Mouse (Mus musculus) left cerebral cortex, postnatal 25 days (tissue): Measurements from ENCODE around the gene Ddx6. TPM values are rescaled to one million over a fixed set of nuclear protein-coding genes. Genes with fewer than 3 reads are reported as not detected.
A peak's percentile ranks its signal among the peaks of the same experiment; 100 is the strongest.
"Not testable (repeated sequence)": the region's sequence is repeated elsewhere in the genome, so short reads cannot be mapped to it uniquely, and the experiment has no call there.

Experiments used
- DNase-seq, 2 experiments: peaks; one replicate each; pipeline ENCODE4 v3.0.0; 2022; ENCODE audit warnings: low spot score in 2 of 2, mixed read lengths in 1 of 2
- intact Hi-C: fragments of 180-260 bp; cut with DNase I; formaldehyde crosslinking; loops from one replicate; pipeline ENCODE4 v1.15.1; 2025
- total RNA-seq, 2 experiments: library from RNA; stranded (reverse); gene quantifications; 2 replicates each; pipeline ENCODE4 v1.2.3; 2021

Gene Ddx6
- total RNA-seq, 2 experiments from 2014 or later: 131 to 134 TPM

GRCm38 (mm10) chr9:44637551-44638169 lies 33.0 kb downstream of the Ddx6 start:
- DNase-seq: peak in 1 of 2 experiments; percentile 14
- intact Hi-C loops: loop anchor here (10.0 kb wide), 1 partner anchor 297 kb away; no protein-coding TSS in a partner anchor

GRCm38 (mm10) chr9:44638726-44639125 lies 34.0 kb downstream of the Ddx6 start:
- DNase-seq: not testable (repeated sequence)
- intact Hi-C loops: loop anchor here (10.0 kb wide), 1 partner anchor 296 kb away; no protein-coding TSS in a partner anchor

- intact Hi-C loops, DNase-seq: not testable (repeated sequence)
These were observed 35.3 kb downstream of the Ddx6 start for GRCm38 (mm10) chr9:44640028-44640427.

GRCm38 (mm10) chr9:44640646-44641357 lies 36.1 kb downstream of the Ddx6 start:
- DNase-seq: no peak
- intact Hi-C loops: no loop called here

- no peak for DNase-seq
- intact Hi-C loops: no loop called here
These were observed 36.9 kb downstream of the Ddx6 start for GRCm38 (mm10) chr9:44641616-44642015.

- intact Hi-C loops: no loop called here
- DNase-seq: no peak
These were observed 38.4 kb downstream of the Ddx6 start for GRCm38 (mm10) chr9:44643103-44643502.

- DNase-seq: no peak
- intact Hi-C loops: no loop called here
These were observed 39.5 kb downstream of the Ddx6 start for GRCm38 (mm10) chr9:44644186-44644585.

GRCm38 (mm10) chr9:44645481-44645880 lies 40.8 kb downstream of the Ddx6 start:
- no peak for DNase-seq
- intact Hi-C loops: no loop called here

GRCm38 (mm10) chr9:44645924-44646323 lies 41.2 kb downstream of the Ddx6 start:
- intact Hi-C loops: no loop called here
- DNase-seq: no peak

GRCm38 (mm10) chr9:44646366-44646765 lies 41.7 kb downstream of the Ddx6 start:
- no peak for DNase-seq
- intact Hi-C loops: no loop called here

GRCm38 (mm10) chr9:44647026-44647425 lies 42.3 kb downstream of the Ddx6 start:
- DNase-seq: no peak
- intact Hi-C loops: no loop called here

- intact Hi-C loops: no loop called here
- DNase-seq: no peak
These were observed 43.0 kb downstream of the Ddx6 start for GRCm38 (mm10) chr9:44647656-44648055.

- no peak for DNase-seq
- intact Hi-C loops: no loop called here
These were observed 44.2 kb downstream of the Ddx6 start for GRCm38 (mm10) chr9:44648881-44649281.

GRCm38 (mm10) chr9:44652027-44652426 lies 47.3 kb downstream of the Ddx6 start:
- intact Hi-C loops: loop anchor here (1.0 to 10.0 kb wide), 2 partner anchors 198 to 493 kb away; partner anchors contain the start of gene Upk2
- peak; percentile 49 to 54 for DNase-seq

GRCm38 (mm10) chr9:44653896-44654295 lies 49.2 kb downstream of the Ddx6 start:
- DNase-seq: no peak
- intact Hi-C loops: loop anchor here (2.0 to 10.0 kb wide), 2 partner anchors 81 to 491 kb away; partner anchors contain the start of gene Phldb1

- DNase-seq: peak; percentile 64 to 73
- intact Hi-C loops: loop anchor here (1.0 to 10.0 kb wide), 3 partner anchors 30 to 489 kb away; partner anchors contain the start of gene Phldb1
These were observed 50.7 kb downstream of the Ddx6 start for GRCm38 (mm10) chr9:44655098-44656066.

- intact Hi-C loops: no loop called here
- no peak for DNase-seq
These were observed 59.0 kb downstream of the Ddx6 start for GRCm38 (mm10) chr9:44663706-44664105.

GRCm38 (mm10) chr9:44671416-44671815 lies 66.7 kb downstream of the Ddx6 start:
- no peak for DNase-seq
- intact Hi-C loops: no loop called here

- intact Hi-C loops: no loop called here
- DNase-seq: no peak
These were observed 67.7 kb downstream of the Ddx6 start for GRCm38 (mm10) chr9:44672291-44672865.
